Mouse (Mus musculus) left cerebral cortex, postnatal 36 days (tissue): ENCODE measurements at regions not wholly inside any gene's neighbourhood (a gene's known extent, or its start where the extent isn't known, plus 50 kb on each side); places are given as distances from the start of the nearest gene placed in this dataset.

Source experiments
- DNase-seq, 2 experiments: peaks; one replicate each; pipeline ENCODE4 v3.0.0; 2021 to 2022; ENCODE audit warnings: low spot score in 2 of 2, mixed read lengths in 1 of 2
- intact Hi-C: fragments of 180-260 bp; cut with DNase I; formaldehyde crosslinking; loops from one replicate; pipeline ENCODE4 v1.15.1; 2025

DNA sequence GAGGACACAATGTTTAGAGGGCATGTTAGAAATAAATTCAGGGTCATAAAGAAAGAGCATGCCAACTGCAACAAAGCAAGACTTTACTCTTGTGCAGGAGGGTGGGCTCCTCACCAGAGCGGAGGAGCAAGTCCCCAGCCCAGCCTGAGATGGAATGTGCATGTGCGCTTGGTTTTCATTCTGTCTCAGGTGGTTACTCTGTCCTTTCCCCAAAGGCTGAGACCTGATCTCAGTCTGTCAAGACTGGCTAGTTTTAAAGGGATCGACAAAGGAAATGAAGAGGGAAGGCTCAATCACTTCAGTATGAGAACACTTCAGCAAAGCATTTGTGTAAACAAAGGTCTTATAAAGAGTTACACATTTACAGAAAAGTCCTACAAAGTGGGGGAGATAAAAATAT lies 362.5 kb downstream of the Gja1 start:
- intact Hi-C loops: no loop called here

DNA sequence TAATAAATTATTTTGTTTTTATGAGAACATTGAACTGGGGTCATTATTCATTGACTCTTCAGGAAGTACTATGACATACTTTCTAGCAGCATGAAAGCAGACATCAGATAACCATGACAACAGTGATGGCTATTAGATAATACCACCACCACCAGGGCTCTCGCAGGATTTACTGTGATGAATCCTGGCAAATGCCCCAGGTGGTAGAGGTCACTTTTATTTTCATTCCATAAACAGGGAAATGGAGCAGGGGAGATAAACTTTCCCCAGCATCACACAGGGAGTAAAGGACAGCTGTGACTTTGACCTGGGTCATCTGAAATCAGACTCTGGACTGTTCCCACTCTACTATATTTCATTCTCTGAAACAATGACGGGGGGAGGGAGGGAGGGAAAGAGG lies 375.0 kb downstream of the Gja1 start:
- intact Hi-C loops: no loop called here

More for the DNA sequence above, 362.5 kb downstream of the Gja1 start:
- no peak for DNase-seq

DNA sequence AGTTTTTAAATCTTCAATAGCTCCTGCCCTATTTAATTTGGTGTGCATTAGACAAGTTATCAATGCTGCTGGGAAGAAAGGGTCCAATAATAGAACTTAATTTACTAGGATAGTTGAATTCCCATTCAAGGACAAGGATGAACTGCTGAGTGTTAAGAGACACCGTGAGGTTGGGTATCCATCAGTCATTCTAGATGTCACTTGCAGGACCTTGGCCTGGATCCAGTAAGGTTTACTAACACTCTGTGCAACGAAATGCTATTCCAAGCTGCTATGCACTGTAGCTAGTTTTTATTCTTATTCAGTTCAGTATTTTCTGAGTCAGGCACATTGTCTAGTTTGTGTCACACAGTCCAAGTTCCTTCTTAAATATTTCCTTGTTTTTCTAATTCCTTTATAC lies 376.4 kb downstream of the Gja1 start:
- no peak for DNase-seq
- intact Hi-C loops: no loop called here

More for the DNA sequence above, 375.0 kb downstream of the Gja1 start:
- no peak for DNase-seq

DNA sequence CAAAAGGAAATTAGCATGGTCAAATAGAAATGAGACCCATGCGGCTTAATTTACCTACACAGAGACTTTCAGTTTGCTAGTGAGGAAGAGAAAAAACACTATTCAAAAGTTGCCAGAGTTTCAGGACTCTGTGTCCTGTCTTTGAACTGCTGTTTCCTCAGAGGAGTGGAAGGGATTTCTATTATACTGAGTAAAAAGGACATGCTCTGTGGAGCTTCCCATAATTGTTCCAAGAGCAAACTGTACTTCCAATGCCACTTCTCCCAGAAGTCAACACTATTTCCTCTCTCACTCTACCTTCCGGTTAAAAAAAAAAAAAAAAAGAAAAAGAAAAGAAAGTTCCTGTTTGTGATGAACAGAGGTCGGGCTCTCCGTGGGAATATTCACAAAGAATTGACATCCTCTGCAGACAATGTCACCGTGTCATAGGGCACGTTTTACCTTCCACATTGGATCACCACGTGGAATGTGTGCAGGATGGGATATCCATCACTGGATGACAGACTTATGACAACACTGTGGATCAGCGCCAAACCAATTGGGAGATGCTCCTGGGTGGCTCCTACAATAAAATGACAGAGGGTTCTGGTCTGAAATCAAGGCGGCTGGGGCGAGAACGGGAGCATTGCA lies 377.5 kb downstream of the Gja1 start:
- intact Hi-C loops: no loop called here
- no peak for DNase-seq

DNA sequence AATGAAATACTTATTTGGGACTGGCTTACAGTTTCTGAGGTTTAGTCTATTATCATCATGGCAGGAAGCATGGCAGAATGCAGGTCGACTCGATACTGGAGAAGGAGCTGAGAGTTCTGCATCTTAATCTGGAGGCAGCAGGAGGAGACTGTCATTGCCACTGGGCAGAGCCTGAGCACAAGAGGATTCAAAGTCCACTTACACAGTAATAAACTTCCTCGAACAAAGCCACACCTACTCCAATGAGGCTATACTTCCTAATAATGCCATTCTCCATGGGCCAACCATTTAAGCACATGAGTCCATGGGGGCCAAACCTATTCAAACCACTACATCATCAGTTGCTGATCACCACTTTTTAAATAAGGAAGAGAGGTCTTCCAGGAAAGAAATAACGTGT lies 393.5 kb downstream of the Gja1 start:
- intact Hi-C loops: no loop called here
- no peak for DNase-seq

DNA sequence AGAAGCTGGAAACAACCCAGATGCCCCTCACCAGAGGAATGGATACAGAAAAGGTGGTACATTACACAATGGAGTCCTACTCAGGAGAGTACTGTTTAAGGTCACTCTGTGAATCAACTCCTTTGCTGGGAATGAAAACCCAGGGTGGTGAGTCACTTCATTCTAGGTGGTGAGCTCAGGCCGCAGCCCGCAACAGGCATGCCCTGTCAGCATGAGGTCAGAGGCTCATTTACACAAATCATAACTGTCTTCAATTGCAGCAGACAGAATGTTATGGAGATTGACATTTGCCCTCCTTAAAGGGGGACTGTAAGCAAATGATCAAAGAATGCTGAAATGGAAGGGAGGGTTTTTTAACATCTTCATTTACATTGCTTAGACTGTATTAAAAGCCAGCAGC lies 405.1 kb downstream of the Gja1 start:
- intact Hi-C loops: no loop called here
- DNase-seq: no peak

DNA sequence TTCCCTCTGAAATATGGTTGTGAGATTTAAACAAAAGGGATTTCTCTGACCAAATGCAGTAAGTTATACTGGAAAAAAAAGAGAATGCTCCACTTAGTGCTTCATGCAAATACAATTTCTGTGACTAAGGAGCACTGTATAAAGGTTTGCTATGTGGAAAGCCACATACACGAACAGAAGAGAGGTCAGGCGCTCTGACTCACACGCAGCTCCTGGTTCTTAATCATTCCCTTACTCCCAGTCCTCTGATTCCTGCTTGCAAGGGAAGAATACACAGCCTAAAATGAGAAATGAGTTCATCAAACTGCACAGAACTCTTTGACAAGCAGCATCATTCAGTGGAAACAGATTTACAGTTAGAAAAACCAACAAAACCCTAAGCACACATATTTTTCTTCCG lies 406.8 kb downstream of the Gja1 start:
- intact Hi-C loops: no loop called here
- no peak for DNase-seq

DNA sequence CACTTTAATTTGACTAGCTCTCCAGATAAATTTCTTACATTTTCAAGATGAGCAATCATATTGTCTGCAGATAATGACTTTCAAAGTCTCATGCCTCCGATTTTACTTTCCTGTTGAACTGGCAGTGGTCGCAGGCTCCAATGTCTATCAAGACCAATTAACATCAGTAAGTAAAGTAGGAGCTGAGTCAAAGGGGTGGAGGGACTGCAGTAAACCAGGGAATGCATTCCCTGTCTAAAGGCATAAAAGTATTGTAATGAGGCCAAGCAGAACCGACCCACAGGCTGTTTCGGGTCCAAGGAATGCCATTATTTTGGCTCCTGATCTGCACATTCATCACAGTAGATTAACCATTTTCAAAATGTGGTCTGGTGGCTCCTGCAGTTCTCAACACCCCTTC lies 411.0 kb downstream of the Gja1 start:
- DNase-seq: no peak
- intact Hi-C loops: no loop called here

DNA sequence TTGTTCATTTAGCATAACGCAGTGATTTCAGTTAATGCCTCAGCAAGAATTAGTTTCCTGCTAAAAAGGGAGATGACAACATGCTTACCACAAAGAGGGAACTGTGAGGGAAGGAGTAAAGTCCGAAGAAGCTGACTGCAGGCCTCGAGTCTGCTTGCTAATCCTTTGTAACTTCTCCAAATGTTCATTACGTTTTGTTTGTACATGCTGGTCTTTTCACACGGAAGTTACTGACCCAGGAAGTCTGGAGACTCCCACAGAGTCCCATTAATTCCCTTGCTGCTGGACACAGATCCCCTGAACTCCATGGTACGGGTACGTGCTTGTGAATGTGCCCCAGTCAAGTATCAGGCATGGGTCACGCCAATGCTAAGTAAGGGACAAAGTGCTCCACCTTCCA lies 415.9 kb downstream of the Gja1 start:
- no peak for DNase-seq
- intact Hi-C loops: no loop called here

DNA sequence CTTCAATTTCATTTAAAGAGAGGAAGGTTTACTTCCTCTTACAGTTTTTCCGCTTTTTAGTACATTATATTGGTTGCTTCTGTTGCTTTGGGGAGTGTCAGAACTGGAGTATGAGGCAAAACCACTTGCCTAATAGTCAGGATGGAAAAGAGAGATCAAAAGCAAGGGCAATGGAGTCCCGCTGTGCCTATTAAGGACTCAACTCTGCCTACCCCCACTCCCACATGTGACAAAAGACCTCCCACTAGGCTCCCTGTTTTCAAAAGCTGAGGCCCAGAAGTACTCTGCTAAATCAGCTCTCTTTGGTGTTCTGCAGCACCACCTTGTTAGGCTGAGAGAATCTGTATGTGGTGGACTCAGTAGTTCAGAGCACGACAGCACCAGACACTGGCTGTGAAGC lies 418.3 kb downstream of the Gja1 start:
- intact Hi-C loops: no loop called here
- DNase-seq: no peak

DNA sequence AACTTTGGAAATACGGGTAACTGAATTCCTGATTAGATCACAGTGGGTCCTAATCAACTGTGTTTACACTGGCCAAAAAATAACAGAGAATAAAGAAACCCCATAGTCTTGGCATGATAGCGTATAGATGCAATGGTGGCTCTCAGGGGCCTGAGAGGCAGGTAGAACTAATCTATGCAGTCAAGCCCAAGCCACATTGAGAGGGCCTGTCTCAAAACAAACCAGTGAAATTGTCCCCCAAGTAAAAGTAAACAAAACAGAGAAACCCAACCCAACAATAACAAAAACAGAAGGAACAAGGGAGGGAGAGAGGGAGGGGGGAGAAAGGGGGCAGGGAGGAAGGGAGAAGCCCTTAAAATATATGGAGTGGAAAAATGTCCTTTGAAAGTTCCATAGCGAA lies 422.2 kb downstream of the Gja1 start:
- DNase-seq: no peak
- intact Hi-C loops: no loop called here

DNA sequence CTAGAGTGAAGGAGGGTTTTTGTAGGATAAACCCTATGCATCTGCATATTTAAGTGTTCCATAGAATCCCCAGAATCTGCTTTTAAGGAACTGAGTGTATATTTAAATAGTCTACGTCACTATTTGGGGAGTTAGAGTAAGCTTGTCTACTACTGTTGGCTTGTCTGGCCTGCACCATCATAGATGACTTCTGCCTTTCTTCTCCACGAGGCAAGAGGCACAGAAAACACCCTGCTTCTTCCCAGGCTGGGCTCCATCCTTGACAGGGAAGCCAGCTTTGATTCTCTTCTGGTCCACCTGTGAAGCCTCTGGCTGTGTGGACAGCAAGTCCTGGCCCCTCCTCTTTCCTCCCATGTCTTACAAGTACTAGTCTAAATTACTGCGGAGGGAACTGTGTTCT lies 422.6 kb downstream of the Gja1 start:
- DNase-seq: no peak
- intact Hi-C loops: no loop called here

DNA sequence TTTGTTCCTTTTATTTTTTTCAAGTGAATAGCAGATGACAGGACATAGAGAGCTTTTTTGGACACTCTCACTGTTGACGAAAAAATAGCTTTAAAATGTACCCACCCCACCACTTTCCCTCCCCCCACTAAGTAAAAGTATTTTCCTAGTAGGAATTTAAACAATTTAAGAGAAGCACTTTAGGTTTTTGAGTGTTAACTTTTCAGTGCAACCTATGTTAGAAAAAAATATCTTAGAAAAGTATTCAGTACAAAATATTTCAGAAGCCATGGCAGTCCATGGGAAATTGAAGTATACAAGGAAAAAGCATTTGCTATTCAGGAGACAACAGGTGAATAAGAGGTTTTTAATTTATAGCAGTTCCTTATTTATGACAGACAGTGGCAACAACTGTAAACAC lies 431.9 kb downstream of the Gja1 start:
- DNase-seq: no peak
- intact Hi-C loops: no loop called here

DNA sequence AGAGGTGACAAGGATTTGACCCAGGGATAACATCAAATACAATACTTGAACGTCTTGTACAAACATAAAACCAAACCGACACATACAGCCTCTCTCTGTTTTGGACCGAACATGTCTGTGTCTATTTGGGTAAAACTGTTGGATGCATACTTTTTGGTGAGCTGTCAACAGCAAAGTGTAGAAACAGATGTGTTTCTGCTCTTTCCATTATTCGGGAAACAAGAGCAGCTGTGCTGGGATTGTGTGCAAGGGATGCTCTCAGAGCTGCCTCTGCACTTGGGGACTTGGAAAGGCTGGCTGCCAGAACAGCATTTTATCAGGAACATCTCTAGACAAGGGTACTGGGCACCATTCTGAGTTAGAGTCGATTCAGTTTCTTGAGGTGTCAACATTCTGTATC lies 445.0 kb downstream of the Gja1 start:
- intact Hi-C loops: no loop called here
- DNase-seq: no peak

DNA sequence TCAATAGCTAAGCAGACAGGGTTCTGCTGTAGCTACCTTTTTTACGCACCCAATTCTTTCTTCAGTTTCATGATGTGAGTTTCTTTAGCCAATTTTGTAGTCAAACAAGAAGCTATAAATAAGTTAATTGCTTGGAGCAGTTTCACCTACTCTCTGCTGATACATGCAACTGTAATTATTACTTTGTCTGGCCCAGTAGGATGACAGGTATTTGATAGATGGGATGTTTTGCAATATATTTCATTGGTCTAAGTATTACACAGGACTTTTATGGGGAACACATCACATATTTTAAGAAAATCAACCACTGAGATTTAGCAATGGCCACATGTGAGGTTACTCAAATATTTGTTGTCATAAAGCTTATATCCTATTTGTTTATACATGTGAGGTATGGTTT lies 454.2 kb downstream of the Gja1 start:
- DNase-seq: no peak
- intact Hi-C loops: no loop called here

DNA sequence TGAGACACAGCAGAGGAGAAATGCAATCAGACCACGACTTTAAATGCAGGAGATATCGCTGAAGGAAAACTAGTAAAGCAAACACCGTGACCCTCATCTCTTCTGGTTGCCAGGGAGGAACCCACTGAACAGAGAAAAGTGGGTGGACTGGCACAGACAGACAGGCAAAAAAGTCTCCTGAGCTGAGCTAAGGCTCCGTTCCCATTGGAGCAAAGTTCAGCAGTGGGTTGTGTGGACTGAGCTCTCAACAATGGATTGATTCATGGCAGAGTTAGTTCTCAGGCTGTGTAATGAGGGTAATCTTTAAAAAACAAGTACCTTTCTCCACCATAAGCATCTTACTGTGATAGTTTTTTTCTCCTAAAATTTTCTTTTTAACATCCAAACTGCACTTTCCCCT lies 454.8 kb downstream of the Gja1 start:
- intact Hi-C loops: no loop called here
- DNase-seq: no peak

DNA sequence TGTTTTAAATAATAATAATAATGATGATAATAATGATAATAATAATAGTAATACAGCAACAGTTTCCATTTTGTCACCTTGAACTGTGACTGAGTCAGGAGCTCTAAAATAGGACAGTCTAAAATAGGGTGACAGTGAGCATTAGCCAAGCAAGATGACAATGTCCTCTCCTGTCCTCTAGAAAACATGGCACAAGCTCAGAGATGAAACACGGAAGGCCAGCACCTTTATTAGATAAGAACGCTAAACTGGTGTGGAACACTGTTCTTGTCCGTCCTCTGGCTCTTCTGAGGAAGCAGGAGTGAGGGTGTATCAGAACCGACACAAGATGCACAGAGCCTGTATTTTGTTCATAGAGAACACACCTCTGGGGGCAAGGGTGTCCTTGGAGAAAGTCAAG lies 459.0 kb downstream of the Gja1 start:
- DNase-seq: no peak
- intact Hi-C loops: loop anchor here (5.0 kb wide), 1 partner anchor 459 kb away; the partner anchor contains the start of gene Gja1

DNA sequence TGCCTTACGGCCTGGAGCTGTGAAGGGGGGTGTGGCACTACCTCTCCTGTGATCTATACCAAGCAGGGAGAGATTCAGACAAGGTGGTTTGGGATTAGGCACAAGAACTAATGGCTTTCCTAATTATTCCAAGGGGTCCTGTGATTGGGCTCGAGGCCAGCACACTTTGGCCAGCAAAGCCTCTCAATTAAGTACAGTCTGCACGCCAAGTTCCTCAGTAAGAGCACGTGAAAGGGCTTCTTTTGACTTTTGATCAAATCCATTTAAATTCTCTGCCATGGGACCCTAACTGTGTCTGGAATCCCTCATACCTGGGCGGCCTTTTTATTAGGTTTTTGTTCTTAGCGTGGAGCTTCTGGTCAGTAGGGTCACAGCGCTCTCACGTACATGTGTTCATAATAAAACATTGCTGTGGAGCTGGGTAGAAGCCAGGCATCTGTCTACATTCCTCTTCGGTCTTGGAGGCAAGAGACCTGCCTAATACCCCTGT lies 461.9 kb downstream of the Gja1 start:
- intact Hi-C loops: loop anchor here (5.0 kb wide), 1 partner anchor 462 kb away; the partner anchor contains the start of gene Gja1

DNA sequence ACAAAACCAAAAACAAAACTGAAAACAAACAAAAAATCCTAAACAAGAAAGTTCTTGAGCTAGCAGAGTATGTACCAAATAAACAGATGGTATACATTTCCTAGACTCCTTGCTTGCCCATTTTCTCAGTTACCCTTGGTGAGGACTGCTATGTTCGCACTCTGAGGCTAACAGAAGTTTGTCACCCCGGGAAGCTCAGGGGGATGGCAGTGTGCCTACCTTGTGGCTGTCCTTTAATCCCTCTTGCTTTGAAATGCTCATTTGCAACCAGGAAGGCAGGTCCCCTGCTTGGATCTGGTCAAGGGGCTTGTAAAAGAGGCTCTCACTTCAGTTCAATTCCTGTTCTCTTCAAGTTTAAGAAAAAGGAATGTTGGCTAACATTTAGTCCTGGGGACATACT lies 462.4 kb downstream of the Gja1 start:
- intact Hi-C loops: loop anchor here (5.0 kb wide), 1 partner anchor 462 kb away; the partner anchor contains the start of gene Gja1
- DNase-seq: no peak

More for the DNA sequence above, 461.9 kb downstream of the Gja1 start:
- DNase-seq: no peak

DNA sequence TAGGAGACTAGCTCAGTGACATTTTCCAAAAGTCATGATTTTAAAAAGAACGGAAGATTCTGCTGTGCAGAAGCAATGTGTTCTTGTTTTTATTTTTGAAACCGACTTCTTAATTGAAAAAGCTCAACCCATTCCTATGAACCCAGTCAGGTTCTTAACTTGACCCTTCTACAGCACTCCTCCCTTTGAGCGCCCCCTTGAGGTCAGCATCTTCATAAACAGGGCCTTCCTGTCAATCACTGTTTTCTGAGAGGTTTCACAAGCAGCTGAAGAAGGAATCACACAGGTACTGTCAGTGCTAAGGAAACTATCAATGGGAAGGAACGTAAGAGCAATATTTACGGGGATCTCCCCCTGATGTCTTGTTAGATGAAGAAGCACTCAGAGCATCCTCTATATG lies 463.6 kb downstream of the Gja1 start:
- intact Hi-C loops: no loop called here

DNA sequence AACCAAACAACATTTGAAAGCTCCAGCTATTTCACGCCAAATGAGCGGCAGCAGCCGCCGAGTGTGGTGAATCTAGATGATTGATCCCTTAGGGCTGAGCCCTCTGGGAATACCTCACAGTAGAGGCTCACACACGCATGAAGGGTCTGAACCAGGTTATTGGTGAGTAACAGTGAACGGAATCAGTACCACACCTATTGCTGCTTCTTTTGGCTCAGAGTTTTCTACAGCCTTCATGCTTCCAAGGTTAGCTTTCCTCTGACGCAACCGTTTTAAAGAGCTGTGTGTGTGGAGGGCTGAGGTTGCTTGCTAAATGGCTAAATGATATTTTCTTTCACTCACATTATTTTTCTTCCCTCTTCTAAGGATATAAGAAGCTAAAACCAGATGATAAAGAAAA lies 464.4 kb downstream of the Gja1 start:
- intact Hi-C loops: no loop called here
- DNase-seq: no peak

More for the DNA sequence above, 463.6 kb downstream of the Gja1 start:
- no peak for DNase-seq

DNA sequence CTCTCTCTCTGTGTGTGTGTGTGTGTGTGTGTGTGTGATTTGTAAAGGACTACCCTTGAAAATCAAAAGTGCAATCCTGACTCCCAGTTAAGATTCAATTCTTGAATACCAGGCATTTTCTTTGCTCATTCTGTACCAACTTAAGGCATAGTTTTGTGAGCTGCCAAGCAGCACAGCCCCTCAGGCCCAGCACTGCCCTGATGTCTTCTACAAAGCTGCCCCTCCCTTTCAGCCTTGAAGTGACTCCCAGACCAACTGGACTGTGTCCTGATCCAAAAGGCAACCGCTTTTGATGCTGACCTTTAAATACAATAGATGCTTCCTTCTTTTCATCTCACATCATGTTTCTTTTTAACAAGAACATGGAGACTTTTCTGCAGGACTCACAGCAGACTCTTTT lies 464.8 kb downstream of the Gja1 start:
- no peak for DNase-seq
- intact Hi-C loops: no loop called here
